Mouse (Mus musculus) right cerebral cortex, adult 18-20 months (tissue): ENCODE data around the gene Hk2.
A peak's percentile ranks its signal among the peaks of the same experiment; 100 is the strongest.

Experiments used
- DNase-seq: peaks from one replicate; pipeline ENCODE4 v3.0.0; 2022; ENCODE audit warnings: mixed read lengths

Gene Hk2

GRCm38 (mm10) chr6:82769704-82770103 lies 4.5 kb downstream of the Hk2 start:
- DNase-seq, result no peak

- DNase-seq, result no peak
These were observed 6.3 kb downstream of the Hk2 start for GRCm38 (mm10) chr6:82767734-82768586.

GRCm38 (mm10) chr6:82766636-82767035 lies 7.6 kb downstream of the Hk2 start:
- no peak for DNase-seq

DNA sequence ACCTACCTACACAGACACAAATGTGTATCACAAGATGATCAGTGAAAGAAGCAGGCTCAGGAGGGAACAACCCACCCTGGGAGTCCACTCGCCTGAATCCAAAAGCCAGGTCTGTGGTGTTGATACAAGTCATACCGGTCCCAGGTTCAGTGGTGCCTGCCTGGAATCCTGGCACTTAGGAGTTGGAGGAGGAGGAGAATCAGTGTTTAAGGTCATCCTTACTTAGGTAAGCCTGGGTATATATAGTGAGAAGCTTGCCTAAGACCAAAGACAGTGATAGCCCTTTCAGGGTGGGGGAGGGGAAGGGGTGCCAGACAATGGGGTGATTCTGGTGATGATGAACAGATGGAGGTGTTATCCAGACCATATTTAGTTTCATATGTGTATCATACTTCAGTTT lies 9.0 kb downstream of the Hk2 start:
- DNase-seq, result no peak

DNA sequence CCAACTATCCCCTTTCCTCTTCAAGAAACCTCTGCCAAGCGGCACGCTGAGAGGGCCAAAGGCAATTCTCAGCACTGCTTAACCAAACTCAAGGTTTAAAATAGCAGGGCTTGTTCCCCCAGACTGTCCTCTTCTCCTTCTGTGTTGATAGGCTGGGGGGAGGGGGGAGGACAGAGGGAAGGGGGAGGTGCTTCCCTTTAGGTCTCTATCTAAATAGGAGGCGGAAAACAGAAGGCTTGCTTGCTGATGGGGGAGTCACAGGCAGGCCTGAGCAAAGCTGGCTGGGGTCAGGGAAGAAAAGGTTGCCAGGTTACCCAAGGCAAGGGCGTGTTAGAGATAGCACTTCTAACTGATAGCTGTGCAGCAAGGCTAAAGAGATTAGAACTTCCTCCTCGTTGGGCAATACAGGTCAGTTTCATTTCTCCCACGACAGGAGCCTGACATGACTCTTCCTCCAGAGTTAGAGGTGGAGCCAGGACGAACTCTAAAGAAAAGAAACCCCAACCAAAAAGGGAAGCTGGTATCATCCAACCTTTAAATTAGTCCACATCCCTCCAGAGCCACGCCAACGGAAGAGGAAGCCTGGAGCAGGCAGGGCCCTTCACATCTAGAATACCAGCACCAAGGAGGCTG lies 10.3 kb downstream of the Hk2 start:
- DNase-seq, result no peak

- no peak for DNase-seq
These were observed 11.5 kb downstream of the Hk2 start for GRCm38 (mm10) chr6:82762728-82763127.

DNA sequence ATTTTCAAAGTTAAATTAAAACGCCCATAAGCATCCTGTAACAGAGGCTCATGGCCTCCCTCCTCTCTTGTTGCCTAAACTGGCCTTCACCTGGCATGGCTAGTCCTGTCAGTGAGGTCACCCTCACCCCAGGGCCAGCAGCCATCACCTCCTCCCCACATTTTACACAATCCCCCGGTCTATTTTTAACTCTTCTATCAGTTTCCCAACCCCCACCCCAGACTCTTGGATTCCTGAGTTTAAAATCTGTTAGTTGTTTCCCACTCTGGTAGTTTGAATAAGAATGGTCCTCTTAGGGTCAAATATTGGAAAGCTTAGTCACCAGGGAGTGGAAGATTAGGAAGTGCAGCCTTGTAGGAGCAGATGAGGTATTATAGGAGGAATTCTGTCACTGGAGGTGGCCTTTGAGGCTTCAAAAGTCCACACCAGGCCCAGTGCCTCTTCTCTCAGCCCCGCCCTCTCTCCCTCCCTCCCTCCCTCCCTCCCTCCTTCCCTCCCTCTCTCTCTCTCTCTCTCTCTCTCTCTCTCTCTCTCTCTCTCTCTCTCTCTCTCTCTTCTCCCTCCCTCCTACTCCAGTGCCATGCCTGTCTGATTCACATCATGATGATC lies 13.4 kb downstream of the Hk2 start:
- no peak for DNase-seq

GRCm38 (mm10) chr6:82759241-82759640 lies 15.0 kb downstream of the Hk2 start:
- no peak for DNase-seq

DNA sequence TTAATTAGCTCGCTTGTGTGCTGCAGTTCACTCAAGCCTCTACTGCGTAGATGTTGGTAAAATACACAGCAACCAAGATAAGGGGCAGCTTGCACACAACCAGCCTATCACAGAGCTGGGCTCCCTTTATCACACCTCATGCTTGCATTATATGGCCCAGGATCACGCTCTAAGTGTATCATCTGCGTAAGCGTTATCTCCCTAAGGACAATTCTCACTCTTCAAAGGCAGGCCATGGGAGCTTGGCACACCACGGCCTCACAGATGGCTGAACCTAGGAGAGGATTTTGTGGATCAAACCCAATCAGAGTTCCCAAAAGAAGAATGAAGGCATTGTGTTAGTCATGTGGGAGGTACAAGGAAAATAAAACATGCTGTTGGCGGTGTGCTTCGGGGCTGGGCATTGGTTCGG lies 17.4 kb downstream of the Hk2 start:
- DNase-seq, result no peak

- no peak for DNase-seq
These were observed 18.0 kb downstream of the Hk2 start for GRCm38 (mm10) chr6:82756216-82756615.

GRCm38 (mm10) chr6:82755338-82755737 lies 18.9 kb downstream of the Hk2 start:
- no peak for DNase-seq

DNA sequence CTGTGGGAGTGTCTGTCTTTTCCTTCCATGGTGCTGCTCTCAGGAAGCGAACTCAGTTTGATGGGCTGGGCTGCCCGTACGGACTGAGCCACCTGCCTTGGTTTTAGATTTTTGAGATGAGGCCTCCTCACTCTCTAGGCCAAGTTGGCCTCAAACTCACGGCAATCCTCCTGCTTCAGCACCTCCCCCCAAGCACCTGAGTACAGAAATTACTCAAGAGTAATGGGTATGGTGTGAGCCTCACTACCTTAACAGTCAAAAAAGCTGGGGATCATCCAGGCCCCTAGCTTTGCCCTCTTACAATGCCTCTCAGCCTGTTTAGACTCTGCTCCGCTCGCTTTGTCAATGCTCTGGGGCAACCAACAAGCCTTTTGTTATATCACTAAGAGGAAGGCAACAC lies 19.5 kb downstream of the Hk2 start:
- no peak for DNase-seq

DNA sequence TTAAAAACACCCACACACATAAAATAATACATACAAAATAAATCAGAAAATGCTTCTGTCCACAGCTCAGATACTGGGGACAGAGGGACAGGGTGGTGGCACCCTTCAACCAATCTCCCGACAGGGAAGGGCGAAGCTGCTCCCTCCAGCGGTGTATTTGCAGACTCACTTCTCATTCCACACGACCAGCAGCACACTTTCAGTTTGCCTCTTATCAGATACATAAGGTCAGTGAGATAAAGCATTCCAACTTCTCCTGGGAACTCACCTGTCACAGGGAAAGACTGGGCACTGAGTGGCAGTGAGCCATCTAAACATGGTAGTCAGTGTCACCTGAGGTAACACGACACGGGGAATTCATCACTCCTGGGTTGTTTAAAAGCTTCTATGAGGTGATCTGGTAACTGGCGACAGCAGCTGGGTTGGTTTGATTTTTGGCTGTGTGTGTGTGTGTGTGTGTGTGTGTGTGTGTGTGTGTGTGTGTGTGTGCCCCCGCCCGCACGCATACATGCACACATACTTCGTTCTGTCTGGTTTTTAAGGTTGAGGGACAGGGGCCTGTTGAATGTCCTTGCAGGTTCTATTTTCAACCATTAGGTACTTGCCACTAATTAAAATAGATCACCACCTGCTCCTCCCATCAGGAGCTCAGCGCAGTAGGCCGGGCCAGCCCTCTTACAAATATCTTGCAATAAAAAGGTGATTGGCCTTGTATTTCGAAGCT lies 20.5 kb downstream of the Hk2 start:
- DNase-seq, result no peak

DNA sequence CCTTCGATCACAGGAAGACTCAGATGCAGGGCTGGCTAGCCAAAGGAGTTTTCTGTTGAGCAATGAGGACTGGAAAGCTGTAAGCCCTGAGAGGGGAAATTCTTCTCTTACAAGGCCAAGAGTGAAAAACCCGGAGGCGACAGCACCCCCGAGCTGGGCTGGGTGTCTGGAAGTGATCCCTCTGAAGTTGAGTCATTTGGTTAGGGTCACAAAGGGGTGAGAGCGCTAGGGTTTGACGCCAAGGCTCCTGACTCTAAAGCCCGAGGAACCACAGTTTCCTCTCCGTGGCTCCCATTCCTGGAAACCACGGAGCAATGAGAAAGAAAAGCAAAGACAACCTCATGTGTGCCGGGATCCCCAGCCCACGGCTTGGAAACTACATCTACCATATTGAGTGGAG lies 21.2 kb downstream of the Hk2 start:
- DNase-seq, result no peak

DNA sequence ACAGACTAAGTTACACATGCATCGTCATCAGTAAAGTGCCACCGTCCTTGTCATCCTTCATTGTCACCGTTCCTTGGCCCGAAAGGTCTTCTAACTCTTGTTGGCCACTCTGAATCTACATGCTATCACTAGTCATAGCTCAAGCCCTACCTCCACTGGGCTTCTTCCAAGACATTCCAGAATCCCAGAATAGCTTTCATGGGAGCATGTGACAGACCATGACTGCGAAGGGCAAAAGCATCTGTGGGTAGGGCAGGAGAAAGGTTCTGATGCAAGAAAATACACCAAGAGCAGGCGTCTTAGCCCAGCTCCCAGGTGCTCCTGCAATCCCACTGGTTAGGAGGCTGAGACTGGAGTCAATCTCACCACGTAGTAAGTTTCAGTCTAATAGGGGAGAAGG lies 22.5 kb downstream of the Hk2 start:
- no peak for DNase-seq

- DNase-seq, result no peak
These were observed 23.2 kb downstream of the Hk2 start for GRCm38 (mm10) chr6:82751031-82751430.

DNA sequence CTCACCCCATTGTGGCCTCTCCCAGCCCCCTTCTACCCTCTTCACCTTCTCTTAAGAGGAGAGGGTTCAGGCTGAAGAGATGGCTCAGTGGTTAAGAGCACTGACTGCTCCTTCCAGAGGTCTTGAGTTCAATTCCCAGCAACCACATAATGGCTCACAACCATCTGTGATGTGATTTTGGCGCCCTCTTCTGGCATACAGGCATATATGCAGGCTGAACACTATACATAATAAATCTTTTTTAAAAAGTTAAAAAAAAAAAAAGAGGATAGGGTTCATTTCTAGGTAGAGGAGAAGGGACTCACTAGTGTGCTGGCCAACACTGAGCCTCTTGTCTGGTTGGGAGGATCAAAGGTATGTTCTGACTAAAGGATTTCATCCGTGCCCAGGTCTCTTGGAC lies 24.2 kb downstream of the Hk2 start:
- DNase-seq, result no peak

DNA sequence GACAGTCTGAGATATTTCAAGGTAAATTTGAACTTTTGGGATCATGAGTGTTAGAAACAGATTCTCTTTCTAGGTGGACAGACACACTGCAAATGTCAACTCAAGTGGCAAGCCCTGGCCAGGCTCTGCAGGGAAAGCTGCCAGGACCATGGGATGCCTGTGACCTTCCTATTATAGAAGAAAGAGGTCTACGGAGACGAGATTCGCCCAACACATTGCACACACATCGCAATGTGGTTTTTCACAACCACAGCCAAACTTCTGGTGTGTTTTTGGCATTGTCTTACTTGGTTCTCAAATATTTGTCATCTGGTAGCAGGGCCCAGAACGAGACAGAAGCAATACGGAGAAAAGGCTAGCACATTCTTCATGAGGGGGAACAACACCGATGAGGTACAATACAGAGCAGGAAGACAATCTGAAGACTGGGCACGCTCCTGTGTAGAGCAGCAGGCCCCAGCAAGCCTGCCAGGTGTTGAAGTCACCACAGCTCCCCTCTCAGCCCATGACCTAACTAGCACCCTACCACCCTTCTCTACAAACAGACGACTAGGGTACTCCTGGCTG lies 26.1 kb downstream of the Hk2 start:
- no peak for DNase-seq

DNA sequence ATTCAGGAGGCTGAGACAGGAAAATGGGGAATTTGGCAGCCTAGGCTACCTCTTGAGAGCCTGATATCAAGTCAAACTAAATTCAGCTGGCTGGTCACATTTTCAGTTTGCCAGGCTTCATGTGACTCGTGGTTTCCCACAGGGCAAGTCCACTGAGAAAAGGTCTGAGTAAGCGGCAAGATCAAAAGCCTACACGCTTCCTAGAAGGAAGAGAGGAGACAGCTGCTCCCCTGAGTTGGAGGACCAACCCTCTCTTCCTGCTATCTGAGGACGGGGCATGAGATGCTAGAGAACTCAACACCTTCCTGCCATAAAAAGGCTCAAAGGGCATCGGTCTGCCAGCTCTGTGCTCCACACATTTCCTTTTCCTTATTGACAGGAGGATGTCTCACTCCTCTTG lies 27.2 kb downstream of the Hk2 start:
- DNase-seq, result no peak

GRCm38 (mm10) chr6:82744553-82744952 lies 29.7 kb downstream of the Hk2 start:
- no peak for DNase-seq

DNA sequence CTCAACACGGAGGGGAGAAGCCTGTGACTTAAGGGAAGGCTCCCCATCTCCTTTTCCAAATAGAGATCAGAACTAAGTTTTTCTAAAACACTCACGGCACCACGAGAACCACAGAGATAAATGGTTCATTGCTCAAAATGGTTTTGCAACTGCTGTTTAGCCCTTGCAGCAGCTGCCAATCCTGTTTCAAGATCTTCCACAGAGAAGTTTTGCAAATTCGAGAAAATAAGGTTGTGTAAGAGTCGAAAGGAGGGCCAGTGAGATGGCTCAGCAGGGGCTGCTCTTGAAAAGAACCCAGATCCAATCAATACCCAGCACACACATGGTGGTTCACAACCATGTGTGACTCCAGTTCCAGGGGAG lies 32.8 kb downstream of the Hk2 start:
- DNase-seq, result no peak

DNA sequence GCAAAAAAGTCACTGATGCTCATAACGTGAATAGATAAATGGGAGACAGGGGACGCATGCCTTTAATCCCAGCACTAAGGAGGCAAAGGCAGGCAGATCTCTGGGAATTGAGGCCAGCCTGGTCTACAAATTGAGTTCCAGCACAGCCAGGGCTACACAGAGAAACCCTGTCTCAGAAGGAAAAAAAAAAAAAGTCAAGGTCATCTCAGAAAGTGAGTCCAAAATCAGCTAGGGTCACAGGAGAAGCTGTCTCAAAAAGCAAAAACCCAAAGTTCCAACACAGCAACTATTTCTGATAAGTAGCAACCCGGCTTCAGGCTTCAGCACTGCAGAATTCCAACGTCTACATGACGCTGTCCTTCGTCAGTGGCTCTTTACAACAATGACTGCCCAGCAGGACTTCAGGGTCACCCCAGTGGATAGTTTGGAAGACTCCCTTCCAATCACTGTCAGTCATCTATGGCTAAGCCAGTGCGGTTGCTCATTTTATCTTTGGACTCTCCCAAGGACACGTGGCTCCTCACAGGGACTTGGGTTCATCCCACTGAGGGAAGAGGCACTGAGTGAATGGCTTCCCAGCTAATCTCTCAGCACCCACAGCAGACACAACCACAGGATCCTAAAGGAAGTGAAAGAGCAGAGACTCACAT lies 33.3 kb downstream of the Hk2 start:
- no peak for DNase-seq

DNA sequence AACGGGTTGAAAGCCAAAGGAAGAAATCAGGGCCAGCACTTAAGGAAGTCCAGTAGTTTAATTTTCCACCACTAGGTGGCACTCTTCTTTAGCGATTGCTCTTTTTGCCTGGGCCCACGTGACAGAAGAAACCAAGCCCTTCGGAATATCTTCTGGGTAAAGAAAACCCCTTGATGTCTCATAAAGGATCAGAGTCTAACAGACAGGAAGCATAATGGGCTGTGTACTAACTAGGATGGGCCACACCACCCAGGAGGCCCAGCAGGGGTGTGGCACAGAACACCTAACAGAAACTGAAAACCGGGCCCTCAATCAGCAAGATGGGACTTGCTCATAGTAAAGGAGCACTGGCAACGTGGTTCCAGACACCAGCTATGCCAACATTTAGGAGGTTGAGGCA lies 34.0 kb downstream of the Hk2 start:
- peak; percentile 46 for DNase-seq
